Mouse (Mus musculus) liver, postnatal 0 days (tissue): Measurements from ENCODE around the gene Cfb. TPM values are rescaled to one million over a fixed set of nuclear protein-coding genes. Genes with fewer than 3 reads are reported as not detected.

Experiments used
- ATAC-seq: fragments of 200-750 bp; cut with Nextera tagmentation; 2 replicates; pipeline ENCODE4 v1.8.0; 2017; ENCODE audit warnings: mild to moderate bottlenecking, moderate library complexity
- DNase-seq: peaks from one replicate; pipeline ENCODE4 v3.0.0-alpha.2; 2016
- H3K27ac ChIP-seq: fragments of 300-500 bp; sonication (generic); 2 replicates; pipeline ENCODE4 v1.5.1; 2014; ENCODE audit warnings: antibody characterized with exemption, moderate library complexity, mild to moderate bottlenecking, low read depth
- H3K27me3 ChIP-seq: fragments of 300-500 bp; sonication (generic); 2 replicates; pipeline ENCODE4 v1.6.1; 2014; ENCODE audit warnings: low read length, control low read depth, mixed read lengths; ENCODE audit not compliant: insufficient read depth
- H3K36me3 ChIP-seq: fragments of 300-500 bp; sonication (generic); replicated peaks from 2 replicates; pipeline ENCODE4 v1.6.1; 2014; ENCODE audit warnings: mild to moderate bottlenecking, control low read depth, low read length, moderate library complexity, mixed read lengths; ENCODE audit not compliant: insufficient read depth
- H3K4me1 ChIP-seq: fragments of 300-500 bp; sonication (generic); 2 replicates; pipeline ENCODE4 v1.6.1; 2014; ENCODE audit warnings: antibody characterized with exemption, mild to moderate bottlenecking, control low read depth; ENCODE audit not compliant: insufficient read depth
- H3K4me2 ChIP-seq: fragments of 300-500 bp; sonication (generic); 2 replicates; pipeline ENCODE4 v1.6.1; 2014; ENCODE audit warnings: low read depth, mild to moderate bottlenecking, low read length, moderate library complexity, mixed read lengths
- H3K4me3 ChIP-seq: fragments of 300-500 bp; sonication (generic); 2 replicates; pipeline ENCODE4 v1.5.1; 2014; ENCODE audit warnings: low read depth, low read length
- H3K9ac ChIP-seq: fragments of 300-500 bp; sonication (generic); replicated peaks from 2 replicates; pipeline ENCODE4 v1.6.1; 2014; ENCODE audit warnings: mild to moderate bottlenecking, moderate library complexity
- H3K9me3 ChIP-seq: fragments of 300-500 bp; sonication (generic); 2 replicates; pipeline ENCODE4 v1.6.1; 2016; ENCODE audit warnings: mild to moderate bottlenecking, control low read depth, low read length, mixed read lengths
- CTCF ChIP-seq: sonication (generic); IDR thresholded peaks from 2 replicates; pipeline ENCODE4 v1.5.1; 2016; ENCODE audit warnings: antibody characterized with exemption, low read depth
- EP300 ChIP-seq: IDR thresholded peaks from 2 replicates; pipeline ENCODE4 v1.6.1; 2016; ENCODE audit warnings: antibody characterized with exemption, low read depth, mild to moderate bottlenecking
- WGBS: fragments of 180-500 bp; shearing (Covaris S2); extraction: QIAGEN DNeasy Blood & Tissue Kit; methylation state at CpG from one replicate; pipeline ENCODE4 v1.1.7; 2014; ENCODE audit not compliant: insufficient replicate concordance; 5-methylcytosine and 5-hydroxymethylcytosine counted together
- polyA plus RNA-seq: library from polyadenylated mRNA; unstranded; fragments of >200 nt; fragmentation: Nextera tagmentation; extraction: Ambion mirVana; gene quantifications from 2 replicates; pipeline ENCODE4 v1.2.1, GENCODE M21; 2015

Cfb gene
- polyA plus RNA-seq, 1 experiment from 2014 or later: 847 TPM

- peak; percentile 11 for DNase-seq
- Histone ChIP-seq H3K36me3 (no peaks in the 10 kb centered on the region), H3K4me3 (no peak within 1 kb of the TSS), H3K9ac (no peak within 1 kb of the TSS), H3K27me3 (no peaks in the 10 kb centered on the region), H3K4me1 (peaks cover 8% of the 10 kb centered on the region), H3K27ac (no peak within 1 kb of the TSS), H3K4me2 (peak within 1 kb of the TSS; percentile 27; the same call in 1 of the 2 replicates), H3K9me3 (no peaks in the 10 kb centered on the region)
- TF ChIP-seq CTCF (no peak), EP300 (no peak)
- no peak for ATAC-seq
- WGBS: 60% methylated on average over 11 of the region's 11 CpGs
Observed at GRCm38 (mm10) chr17:34879336-34879879, 17.1 kb upstream of the Cfb start, which contains the start of gene Zbtb12. Gene Zbtb12, plus strand, starts transcription at chr17:34879483.

DNA sequence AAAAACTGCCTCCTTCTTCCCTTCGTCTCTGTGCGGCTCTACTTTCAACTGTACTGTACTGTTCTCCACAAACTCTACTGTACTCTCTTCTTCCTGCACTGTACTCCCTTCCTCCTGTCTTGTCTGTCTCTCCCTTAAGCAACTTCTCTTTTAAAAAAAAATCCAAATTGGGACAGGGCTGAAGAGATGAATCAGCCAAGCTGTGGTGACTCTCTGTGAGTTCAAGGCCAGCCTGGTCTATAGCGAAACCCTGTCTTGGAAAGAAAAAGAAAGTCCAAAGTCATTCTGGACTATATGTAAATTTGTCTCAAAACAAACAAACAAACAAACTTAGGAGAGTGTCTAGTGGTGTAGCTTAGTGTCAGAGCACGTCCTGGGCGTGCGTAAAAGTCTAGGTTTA, 12.0 kb upstream of the Cfb start:
- DNase-seq: no peak
- Histone ChIP-seq H3K4me2 (no peak overlapping the region), H3K4me1 (peaks cover 1% of the 10 kb centered on the region; the same call in 1 of the 2 replicates), H3K27ac (no peak overlapping the region), H3K27me3 (no peaks in the 10 kb centered on the region), H3K36me3 (no peaks in the 10 kb centered on the region; the same call in 1 of the 2 replicates), H3K9me3 (no peaks in the 10 kb centered on the region), H3K4me3 (no peak overlapping the region), H3K9ac (no peak overlapping the region)
- WGBS: 84% methylated on average over 6 of the region's 6 CpGs
- no peak for ATAC-seq
- TF ChIP-seq CTCF (no peak), EP300 (no peak)

DNA sequence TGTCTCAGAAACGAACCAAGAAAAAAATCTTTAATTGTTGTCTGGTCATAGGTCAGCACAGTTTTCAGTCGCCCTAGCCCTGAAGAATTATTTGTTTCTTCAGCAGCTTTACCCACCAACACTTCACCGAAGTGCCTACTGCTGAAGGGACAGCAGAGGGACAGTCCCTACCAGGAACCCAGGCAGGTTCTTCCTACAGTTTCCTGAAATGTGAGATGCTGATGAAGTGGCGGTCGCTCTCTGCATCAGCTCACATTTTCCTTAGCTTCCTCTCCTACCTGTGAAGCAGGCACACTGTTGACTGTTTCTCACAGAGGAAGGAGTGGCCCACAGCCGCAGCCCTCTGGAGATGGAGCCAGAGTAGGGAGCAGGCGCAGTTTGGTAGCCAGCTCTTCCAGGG, 3.7 kb upstream of the Cfb start:
- H3K9me3 ChIP-seq: no peaks in the 10 kb centered on the region
- no peaks in the 10 kb centered on the region for H3K36me3 ChIP-seq
- ATAC-seq (no peak), DNase-seq (no peak)
- H3K9ac ChIP-seq: no peak overlapping the region
- H3K4me3 ChIP-seq: no peak overlapping the region
- peaks cover 8% of the 10 kb centered on the region; the same call in 1 of the 2 replicates for H3K4me1 ChIP-seq
- no peak overlapping the region for H3K27ac ChIP-seq
- H3K27me3 ChIP-seq: no peaks in the 10 kb centered on the region
- no peak overlapping the region for H3K4me2 ChIP-seq
- 55% methylated on average over 7 of the region's 7 CpGs for WGBS
- no peak for TF ChIP-seq EP300
- no peak for TF ChIP-seq CTCF

DNA sequence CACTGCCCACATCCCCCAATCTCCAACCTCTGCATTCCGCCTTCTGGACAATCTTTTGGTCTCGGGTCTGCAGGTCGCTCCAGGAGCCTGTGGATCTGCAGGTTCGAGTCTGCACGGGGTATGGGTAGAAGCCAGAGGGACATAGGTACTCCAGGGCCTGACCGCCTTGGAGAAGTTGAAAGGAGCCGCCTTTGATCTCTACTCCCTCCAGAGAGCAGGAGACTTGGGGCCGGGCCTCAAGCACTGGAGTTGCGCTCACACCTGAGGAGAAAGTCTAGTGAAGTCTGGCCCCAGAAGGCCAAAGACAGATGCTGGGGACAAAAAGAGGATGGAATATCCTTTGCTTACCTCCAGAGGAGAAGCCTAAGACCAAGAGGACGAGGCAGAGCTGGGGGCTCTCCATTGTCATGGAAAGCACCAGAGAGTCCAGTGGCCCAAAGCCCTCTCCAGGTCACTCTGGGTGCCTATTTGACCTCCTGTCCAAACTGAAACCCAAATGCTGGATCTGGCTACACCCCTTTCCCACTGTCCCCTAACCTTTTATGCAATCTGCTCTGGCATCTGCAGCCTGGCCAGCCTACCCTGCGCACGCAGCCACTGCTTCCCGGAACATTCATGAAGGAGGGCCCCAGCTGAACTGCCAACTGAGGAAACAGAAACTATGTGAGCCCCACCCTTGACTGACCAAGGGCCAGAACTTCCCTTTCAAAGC, 458 bp downstream of the Cfb start:
- Histone ChIP-seq H3K4me1 (peaks cover 19% of the 10 kb centered on the region), H3K27ac (peak overlapping the region; percentile 73), H3K9ac (peak overlapping the region; percentile 47), H3K4me3 (peak overlapping the region; percentile 51), H3K4me2 (peak overlapping the region; percentile 63), H3K9me3 (no peaks in the 10 kb centered on the region), H3K36me3 (peaks cover 18% of the 10 kb centered on the region), H3K27me3 (no peaks in the 10 kb centered on the region)
- ATAC-seq (peak; percentile 91), DNase-seq (peak; percentile 76)
- WGBS: 47% methylated on average over 13 of the region's 13 CpGs
- TF ChIP-seq CTCF (no peak), EP300 (no peak)

- no peak for TF ChIP-seq CTCF
- no peak for TF ChIP-seq EP300
- peak overlapping the region; percentile 63 for H3K4me2 ChIP-seq
- ATAC-seq (no peak), DNase-seq (peak; percentile 13)
- H3K27ac ChIP-seq: no peak overlapping the region
- no peaks in the 10 kb centered on the region for H3K9me3 ChIP-seq
- no peaks in the 10 kb centered on the region for H3K27me3 ChIP-seq
- H3K4me3 ChIP-seq: peak overlapping the region; percentile 51
- peaks cover 19% of the 10 kb centered on the region for H3K4me1 ChIP-seq
- 81% methylated on average over 9 of the region's 9 CpGs for WGBS
- peak overlapping the region; percentile 22; the same call in 1 of the 2 replicates for H3K9ac ChIP-seq
- H3K36me3 ChIP-seq: peaks cover 25% of the 10 kb centered on the region
Observed at GRCm38 (mm10) chr17:34860514-34860913, 1.8 kb downstream of the Cfb start.

- Histone ChIP-seq H3K4me2 (no peak overlapping the region), H3K27me3 (no peaks in the 10 kb centered on the region), H3K27ac (0 out of 2 replicates have a peak overlapping the region, but pooled peaks have one; percentile 29), H3K36me3 (peaks cover 36% of the 10 kb centered on the region), H3K9ac (no peak overlapping the region), H3K9me3 (no peaks in the 10 kb centered on the region), H3K4me3 (no peak overlapping the region), H3K4me1 (peaks cover 19% of the 10 kb centered on the region)
- peak; percentile 10 for DNase-seq
- TF ChIP-seq CTCF (no peak), EP300 (no peak)
- 33% methylated on average over 4 of the region's 4 CpGs for WGBS
- ATAC-seq: no peak
Observed at GRCm38 (mm10) chr17:34858670-34859069, 3.6 kb downstream of the Cfb start.
